In genomic region chr14:48624596-48625330, GRCm38 (mm10) we compare ENCODE assay signal across 11 mouse cellular contexts. TPM values are rescaled to one million over a fixed set of nuclear protein-coding genes. Genes with fewer than 3 reads are reported as not detected.
DNase-seq lines count a peak whose midpoint lies in the region; ATAC-seq and TF ChIP-seq lines count a peak whose summit lies in the region.
"Had no signal": no experiment of that assay in that cellular context is flagged by ENCODE, and none has a peak within 500 bp of the region (broad histone marks: within the 10 kb centered on the region; RNA-seq: fewer than 3 reads in every experiment).

No protein-coding gene starts in this region.

- 72% methylated on average over 9 of the region's 9 CpGs for WGBS in lung, embryonic 14.5 days
- WGBS in neural tube, embryonic 15.5 days: 49% methylated on average over 9 of the region's 9 CpGs

- peak; percentile 43 for DNase-seq in cerebellum, adult 11 months
- peak; percentile 45 for DNase-seq in lung, embryonic 14.5 days
- DNase-seq in lung, adult 18-20 months: no peak
- DNase-seq in cerebellum, postnatal 36 days: peak; percentile 54 to 65
- peak; percentile 64 to 78 for DNase-seq in kidney, postnatal 36 days
- no peak for DNase-seq in natural killer cell, adult 2 months (ENCODE audit: low spot score in 2 of 2)

- no peaks in the 10 kb centered on the region for H3K36me3 ChIP-seq in lung, embryonic 14.5 days (ENCODE audit: insufficient read depth)
- no peaks in the 10 kb centered on the region for H3K36me3 ChIP-seq in neural tube, embryonic 15.5 days
- H3K36me3 ChIP-seq: embryonic facial prominence, embryonic 12.5 days had no signal

- no peak overlapping the region for H3K4me3 ChIP-seq in lung, embryonic 14.5 days (ENCODE audit: low read depth, low read length)
- H3K4me3 ChIP-seq in neural tube, embryonic 15.5 days (replicated peaks): no peak overlapping the region
- H3K4me3 ChIP-seq: embryonic facial prominence, embryonic 12.5 days had no signal

- ATAC-seq in cerebellum, adult (ENCODE audit: insufficient number of reproducible peaks, low FRiP score, low TSS enrichment): no peak
- no peak; the same call in 1 of the 2 replicates for ATAC-seq in lung, embryonic 14.5 days (ENCODE audit: insufficient read depth)
- no peak for ATAC-seq in neural tube, embryonic 15.5 days (ENCODE audit: low FRiP score)

- H3K4me2 ChIP-seq in lung, embryonic 14.5 days: no peak overlapping the region
- H3K4me2 ChIP-seq in neural tube, embryonic 15.5 days: no peak overlapping the region
- H3K4me2 ChIP-seq: embryonic facial prominence, embryonic 12.5 days had no signal

- H3K27ac ChIP-seq in lung, embryonic 14.5 days (ENCODE audit: low read depth): no peak overlapping the region
- H3K27ac ChIP-seq in neural tube, embryonic 15.5 days (replicated peaks): no peak overlapping the region
- H3K27ac ChIP-seq: embryonic facial prominence, embryonic 12.5 days; liver, embryonic 14.5 days had no signal

- H3K4me1 ChIP-seq in lung, embryonic 14.5 days (ENCODE audit: insufficient read depth): no peaks in the 10 kb centered on the region
- peaks cover 4% of the 10 kb centered on the region; the same call in 1 of the 2 replicates for H3K4me1 ChIP-seq in neural tube, embryonic 15.5 days
- H3K4me1 ChIP-seq: embryonic facial prominence, embryonic 12.5 days had no signal

- no peak overlapping the region for H3K9ac ChIP-seq in lung, embryonic 14.5 days
- H3K9ac ChIP-seq in neural tube, embryonic 15.5 days (replicated peaks): no peak overlapping the region
- H3K9ac ChIP-seq: embryonic facial prominence, embryonic 12.5 days; liver, embryonic 14.5 days had no signal

- no peaks in the 10 kb centered on the region for H3K9me3 ChIP-seq in lung, embryonic 14.5 days (ENCODE audit: low read depth, low read length)
- H3K9me3 ChIP-seq in neural tube, embryonic 15.5 days (replicated peaks): no peaks in the 10 kb centered on the region
- H3K9me3 ChIP-seq: embryonic facial prominence, embryonic 12.5 days had no signal

- no peak for TF ChIP-seq CTCF in lung, embryonic 14.5 days (IDR thresholded peaks at IDR 0.05; ENCODE audit: low read depth)

- H3K27me3 ChIP-seq in lung, embryonic 14.5 days (ENCODE audit: insufficient read depth, low read length): no peaks in the 10 kb centered on the region
- H3K27me3 ChIP-seq in neural tube, embryonic 15.5 days (replicated peaks): no peaks in the 10 kb centered on the region; the same call in 1 of the 2 replicates

RNA-seq across cellular contexts. Expression of gene Otx2, which starts 48.9 kb away (rescaled TPM):
- polyA plus RNA-seq in lung, embryonic 14.5 days (2014; fragmentation: Nextera tagmentation; extraction: Ambion mirVana): not detected in 2 replicates
- 0.14 TPM in 1 of 2 replicates, not detected in the other for polyA plus RNA-seq in neural tube, embryonic 15.5 days (2015; fragmentation: Nextera tagmentation; extraction: Ambion mirVana)
- polyA plus RNA-seq: testis, adult 2 months had no signal

Comparison
In these comparisons a context has a peak if more than half of its experiments do, and no peak if none do; other contexts are left out.
1. DNase-seq: peak in cerebellum, adult 11 months (single experiment), lung, embryonic 14.5 days (single experiment), cerebellum, postnatal 36 days (2 of 2) and kidney, postnatal 36 days (2 of 2); none in lung, adult 18-20 months (0 of 2) and natural killer cell, adult 2 months (0 of 2).